Mouse (Mus musculus): ENCODE data around the gene Hjurp.

The Hjurp gene

GRCm38 (mm10) chr1:88260604-88261377, 16.6 kb downstream of the Hjurp start:
- peak in 1 of 2 experiments; percentile 30 for DNase-seq

GRCm38 (mm10) chr1:88260114-88260513, 17.3 kb downstream of the Hjurp start:
- peak in 1 of 2 experiments; percentile 72 for DNase-seq

GRCm38 (mm10) chr1:88259643-88260024, 17.8 kb downstream of the Hjurp start:
- DNase-seq: peak in 1 of 2 experiments; percentile 53

GRCm38 (mm10) chr1:88258881-88259642, 18.4 kb downstream of the Hjurp start:
- peak in 1 of 2 experiments; percentile 67 for DNase-seq

- DNase-seq: peak in 1 of 2 experiments; percentile 36
Measured at GRCm38 (mm10) chr1:88258361-88258760, 19.1 kb downstream of the Hjurp start.

GRCm38 (mm10) chr1:88257681-88258080, 19.8 kb downstream of the Hjurp start:
- DNase-seq: no peak

- no peak for DNase-seq
Measured at GRCm38 (mm10) chr1:88256886-88257663, 20.4 kb downstream of the Hjurp start.

GRCm38 (mm10) chr1:88255989-88256754, 21.3 kb downstream of the Hjurp start:
- DNase-seq: no peak

GRCm38 (mm10) chr1:88255466-88255857, 22.0 kb downstream of the Hjurp start:
- no peak for DNase-seq

GRCm38 (mm10) chr1:88254793-88255465, 22.5 kb downstream of the Hjurp start:
- DNase-seq: peak in 1 of 2 experiments; percentile 62

GRCm38 (mm10) chr1:88253540-88253939, 23.9 kb downstream of the Hjurp start:
- DNase-seq: no peak

- no peak for DNase-seq
Measured at GRCm38 (mm10) chr1:88253106-88253505, 24.3 kb downstream of the Hjurp start.

- DNase-seq: no peak
Measured at GRCm38 (mm10) chr1:88250023-88250422, 27.4 kb downstream of the Hjurp start.

GRCm38 (mm10) chr1:88249596-88249995, 27.8 kb downstream of the Hjurp start:
- peak in 1 of 2 experiments; percentile 41 for DNase-seq

GRCm38 (mm10) chr1:88248658-88249057, 28.8 kb downstream of the Hjurp start:
- peak in 1 of 2 experiments; percentile 31 for DNase-seq

- DNase-seq: peak in 1 of 2 experiments; percentile 43
Measured at GRCm38 (mm10) chr1:88247660-88248059, 29.8 kb downstream of the Hjurp start.

GRCm38 (mm10) chr1:88246386-88246785, 31.0 kb downstream of the Hjurp start:
- DNase-seq: peak in 1 of 2 experiments; percentile 23

GRCm38 (mm10) chr1:88245881-88246280, 31.6 kb downstream of the Hjurp start:
- DNase-seq: peak in 1 of 2 experiments; percentile 40

- peak in 1 of 2 experiments; percentile 38 for DNase-seq
Measured at GRCm38 (mm10) chr1:88243861-88244260, 33.6 kb downstream of the Hjurp start.

GRCm38 (mm10) chr1:88240579-88240978, 36.9 kb downstream of the Hjurp start:
- DNase-seq: peak in 1 of 2 experiments; percentile 43

GRCm38 (mm10) chr1:88240072-88240471, 37.4 kb downstream of the Hjurp start:
- DNase-seq: peak in 1 of 2 experiments; percentile 25

GRCm38 (mm10) chr1:88238771-88239170, 38.7 kb downstream of the Hjurp start:
- DNase-seq: peak in 1 of 2 experiments; percentile 51
